Mouse (Mus musculus) adrenal gland, postnatal 36 days (tissue): ENCODE data around the gene Hip1r. TPM values are rescaled to one million over a fixed set of nuclear protein-coding genes. Genes with fewer than 3 reads are reported as not detected.

ENCODE experiments used
- DNase-seq, 2 experiments: peaks; one replicate each; pipeline ENCODE4 v3.0.0; 2021; ENCODE audit warnings: mixed read lengths in 1 of 2
- long read RNA-seq, 2 experiments: library from polyadenylated mRNA; stranded (forward); transcript quantifications; one replicate each; pipeline ENCODE4 v2.0.0; 2021; ENCODE audit warnings: borderline sequencing depth in 2 of 2
- total RNA-seq, 2 experiments: library from RNA; stranded (reverse); gene quantifications; 2 replicates each; pipeline ENCODE4 v1.2.3; 2021

Hip1r gene
- 10 to 100 TPM; 15.1 to 18.4 TPM for total RNA-seq
- long read RNA-seq, experiment 1, full-length matches to known transcripts, result 11 of 28 reads
- long read RNA-seq, experiment 1, partial matches to known transcripts, result 12 of 28 reads
- long read RNA-seq, experiment 1, other reads (novel, unspliced or antisense), result 5 of 28 reads
- long read RNA-seq, experiment 2, full-length matches to known transcripts, result 4 of 7 reads
- long read RNA-seq, experiment 2, partial matches to known transcripts, result 3 of 7 reads
- long read RNA-seq, experiment 2, other reads (novel, unspliced or antisense), result 0 of 7 reads

- DNase-seq, result peak; percentile 88 to 93
These were observed at the start of gene Hip1r for GRCm38 (mm10) chr5:123973299-123974178. Hip1r (plus strand) TSS chr5:123973628.

GRCm38 (mm10) chr5:123927118-123927517 is 46.3 kb upstream of the Hip1r start, which contains the start of gene Gm43518:
Gm43518 (plus strand) TSS chr5:123927418.
- DNase-seq, result no peak

- DNase-seq, result peak; percentile 95 to 97
These were observed 42.9 kb upstream of the Hip1r start, which contains the start of gene Ccdc62 for GRCm38 (mm10) chr5:123930508-123930989. Ccdc62 (plus strand) TSS chr5:123930679.

- DNase-seq, result no peak
These were observed 42.3 kb upstream of the Hip1r start for GRCm38 (mm10) chr5:123931131-123931530.

GRCm38 (mm10) chr5:123932927-123933326 is 40.5 kb upstream of the Hip1r start:
- DNase-seq, result no peak

- DNase-seq, result no peak
These were observed 39.9 kb upstream of the Hip1r start for GRCm38 (mm10) chr5:123933556-123933955.

- peak in 1 of 2 experiments; percentile 20 for DNase-seq
These were observed 39.4 kb upstream of the Hip1r start for GRCm38 (mm10) chr5:123933957-123934591.

GRCm38 (mm10) chr5:123935931-123936330 is 37.5 kb upstream of the Hip1r start:
- DNase-seq, result no peak

- no peak for DNase-seq
These were observed 34.9 kb upstream of the Hip1r start for GRCm38 (mm10) chr5:123938479-123938878.

GRCm38 (mm10) chr5:123946546-123946945 is 26.9 kb upstream of the Hip1r start:
- DNase-seq, result no peak

GRCm38 (mm10) chr5:123947041-123947761 is 26.2 kb upstream of the Hip1r start:
- peak in 1 of 2 experiments; percentile 20 for DNase-seq

- no peak for DNase-seq
These were observed 20.9 kb upstream of the Hip1r start for GRCm38 (mm10) chr5:123952365-123953045.

GRCm38 (mm10) chr5:123957213-123957612 is 16.2 kb upstream of the Hip1r start:
- DNase-seq, result no peak

GRCm38 (mm10) chr5:123959018-123959417 is 14.4 kb upstream of the Hip1r start:
- DNase-seq, result no peak

- no peak for DNase-seq
These were observed 13.3 kb upstream of the Hip1r start for GRCm38 (mm10) chr5:123960129-123960528.

GRCm38 (mm10) chr5:123961046-123961445 is 12.4 kb upstream of the Hip1r start:
- no peak for DNase-seq

GRCm38 (mm10) chr5:123964208-123964607 is 9.2 kb upstream of the Hip1r start:
- DNase-seq, result no peak

- no peak for DNase-seq
These were observed 6.7 kb upstream of the Hip1r start for GRCm38 (mm10) chr5:123966759-123967158.

GRCm38 (mm10) chr5:123968468-123968867 is 5.0 kb upstream of the Hip1r start:
- no peak for DNase-seq

- DNase-seq, result no peak
These were observed 4.2 kb upstream of the Hip1r start for GRCm38 (mm10) chr5:123969216-123969615.

- DNase-seq, result no peak
These were observed 2.9 kb upstream of the Hip1r start for GRCm38 (mm10) chr5:123970576-123970975.
